Mouse (Mus musculus) small intestine, adult 2 months (tissue): ENCODE results near the gene Src.

Experiments used
- CTCF ChIP-seq: fragments of 200-500 bp; IDR thresholded peaks from 2 replicates; pipeline ENCODE4 v1.5.1; 2012; ENCODE audit warnings: low read depth, mild to moderate bottlenecking, control low read depth, inconsistent platforms, low read length, moderate library complexity, mixed read lengths; ENCODE audit not compliant: insufficient replicate concordance, insufficient read length; ENCODE audit errors: extremely low read depth
- POLR2A ChIP-seq: fragments of 200-500 bp; IDR thresholded peaks from 2 replicates; pipeline ENCODE4 v1.6.1; 2012; ENCODE audit warnings: low read depth, mild to moderate bottlenecking, control low read depth, inconsistent platforms, low read length, moderate library complexity

DNA sequence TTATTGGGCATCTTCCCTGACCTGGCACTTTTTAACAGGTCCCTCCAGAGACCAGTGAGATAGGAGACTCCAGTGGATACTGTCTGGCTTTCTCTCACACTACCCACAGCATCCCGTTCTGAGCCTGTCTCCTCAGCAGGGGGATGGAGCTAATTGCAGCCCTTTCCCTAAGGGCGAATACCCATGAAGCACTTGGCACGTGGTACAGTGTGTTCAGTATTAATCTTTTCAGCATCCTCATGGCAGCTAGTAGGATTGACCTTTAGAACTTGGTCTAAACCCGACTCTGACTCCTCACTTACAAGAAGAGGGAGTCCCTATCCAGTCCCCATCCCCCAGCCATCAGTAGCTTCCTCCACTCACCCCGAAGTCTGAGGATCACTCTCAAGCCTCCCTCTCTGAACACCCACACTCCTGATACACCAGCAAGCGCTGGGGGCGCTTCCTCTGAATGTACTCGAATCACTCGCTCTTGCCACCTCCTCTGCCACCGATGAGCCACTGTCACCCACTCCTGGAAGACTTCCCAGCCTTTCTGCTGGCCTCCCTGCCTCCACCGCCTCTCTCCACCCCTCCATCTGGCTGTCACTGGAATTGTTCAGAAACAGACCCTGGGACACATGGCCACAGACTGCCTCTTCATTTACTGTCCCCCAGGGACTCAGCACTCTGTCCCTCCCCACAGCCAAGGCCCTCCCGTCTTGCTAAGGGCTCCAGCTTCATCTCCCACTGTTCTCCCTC is 8.3 kb upstream of the Src start:
- TF ChIP-seq CTCF (no peak), POLR2A (no peak)
